Mouse (Mus musculus) gastrocnemius, postnatal 10 days (tissue): ENCODE measurements around the gene 4933430I17Rik. TPM values are rescaled to one million over a fixed set of nuclear protein-coding genes. Genes with fewer than 3 reads are reported as not detected.
A peak's percentile ranks its signal among the peaks of the same experiment; 100 is the strongest.
"Not testable (repeated sequence)": the region's sequence is repeated elsewhere in the genome, so short reads cannot be mapped to it uniquely, and the experiment has no call there.

Source experiments
- DNase-seq: peaks from one replicate; pipeline ENCODE4 v3.0.0; 2021; ENCODE audit warnings: mixed read lengths
- long read RNA-seq, 2 experiments: library from polyadenylated mRNA; stranded (forward); transcript quantifications; one replicate each; pipeline ENCODE4 v2.0.0; 2021
- total RNA-seq, 2 experiments: library from RNA; stranded (reverse); gene quantifications; 2 replicates each; pipeline ENCODE4 v1.2.3; 2021

4933430I17Rik gene
- under 1 TPM; 0.18 to 0.26 TPM for total RNA-seq
- long read RNA-seq, experiment 1 = 0 reads
- long read RNA-seq, experiment 2, partial matches to known transcripts = 0 of 1 reads
- long read RNA-seq, experiment 2, other reads (novel, unspliced or antisense) = 1 of 1 reads

DNA sequence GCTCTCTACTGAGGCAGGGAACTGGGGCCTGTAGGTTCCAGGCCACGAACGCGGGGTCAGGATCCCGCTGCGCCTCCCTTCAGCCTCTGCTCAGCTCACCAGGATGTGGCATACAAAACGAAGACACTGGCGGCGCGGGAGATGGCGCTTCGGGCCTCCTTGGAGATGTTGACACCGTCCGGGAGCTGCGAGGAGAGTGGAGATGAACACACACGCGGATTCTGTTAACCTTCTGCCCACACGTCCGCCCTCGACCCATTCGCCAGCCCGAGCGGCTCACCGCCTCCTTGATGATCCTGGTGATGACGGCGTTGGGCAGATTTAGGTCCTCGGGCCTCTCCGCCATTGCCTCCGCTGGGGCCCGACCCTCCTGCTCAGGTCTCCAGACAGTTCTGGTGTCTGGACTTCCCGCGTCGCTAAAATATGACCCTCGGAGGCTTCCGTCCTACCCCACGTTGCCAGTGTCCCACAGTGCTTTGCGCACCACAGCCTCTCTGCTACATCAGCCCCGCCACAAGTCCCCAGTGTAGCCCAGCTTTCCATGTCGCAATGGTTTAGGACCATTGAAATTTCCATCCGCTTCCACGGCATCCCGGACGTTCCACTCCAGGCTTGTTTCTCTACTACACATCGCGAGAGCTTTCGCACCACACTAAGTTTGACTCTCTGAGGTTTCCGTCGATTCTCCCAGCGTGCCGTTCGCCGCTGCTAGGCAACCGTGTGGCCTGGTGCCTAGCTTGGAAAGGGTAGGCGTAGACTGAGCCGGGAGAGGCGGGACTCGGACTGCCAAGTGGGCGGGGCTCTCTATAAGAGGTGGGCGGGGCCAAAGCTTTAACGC is at the start of gene 4933430I17Rik, which contains the start of gene Pole3:
Gene 4933430I17Rik (plus strand): TSS at position 719 of the 838 bp plus-strand sequence.
Gene Pole3 (minus strand): TSS at position 418 of the 838 bp plus-strand sequence.
- DNase-seq = peak; percentile 99

GRCm38 (mm10) chr4:62475793-62476192 is 49.4 kb upstream of the 4933430I17Rik start:
- no peak for DNase-seq

- DNase-seq = no peak
Measured at GRCm38 (mm10) chr4:62477542-62478244, 47.5 kb upstream of the 4933430I17Rik start.

DNA sequence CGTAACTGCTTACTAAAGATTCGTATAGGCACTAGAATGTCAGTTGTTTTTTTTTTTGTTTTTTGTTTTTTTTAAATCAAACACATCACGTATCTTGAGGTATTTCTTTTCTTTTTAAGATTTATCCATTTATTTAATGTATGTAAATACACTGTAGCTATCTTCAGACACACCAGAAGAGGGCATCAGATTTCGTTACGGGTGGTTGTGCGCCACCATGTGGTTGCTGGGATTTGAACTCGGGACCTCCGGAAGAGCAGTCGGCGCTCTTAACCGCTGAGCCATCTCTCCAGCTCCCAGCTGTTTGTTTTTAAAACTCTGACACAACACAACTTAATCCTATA is 45.6 kb upstream of the 4933430I17Rik start:
- DNase-seq = not testable (repeated sequence)

DNA sequence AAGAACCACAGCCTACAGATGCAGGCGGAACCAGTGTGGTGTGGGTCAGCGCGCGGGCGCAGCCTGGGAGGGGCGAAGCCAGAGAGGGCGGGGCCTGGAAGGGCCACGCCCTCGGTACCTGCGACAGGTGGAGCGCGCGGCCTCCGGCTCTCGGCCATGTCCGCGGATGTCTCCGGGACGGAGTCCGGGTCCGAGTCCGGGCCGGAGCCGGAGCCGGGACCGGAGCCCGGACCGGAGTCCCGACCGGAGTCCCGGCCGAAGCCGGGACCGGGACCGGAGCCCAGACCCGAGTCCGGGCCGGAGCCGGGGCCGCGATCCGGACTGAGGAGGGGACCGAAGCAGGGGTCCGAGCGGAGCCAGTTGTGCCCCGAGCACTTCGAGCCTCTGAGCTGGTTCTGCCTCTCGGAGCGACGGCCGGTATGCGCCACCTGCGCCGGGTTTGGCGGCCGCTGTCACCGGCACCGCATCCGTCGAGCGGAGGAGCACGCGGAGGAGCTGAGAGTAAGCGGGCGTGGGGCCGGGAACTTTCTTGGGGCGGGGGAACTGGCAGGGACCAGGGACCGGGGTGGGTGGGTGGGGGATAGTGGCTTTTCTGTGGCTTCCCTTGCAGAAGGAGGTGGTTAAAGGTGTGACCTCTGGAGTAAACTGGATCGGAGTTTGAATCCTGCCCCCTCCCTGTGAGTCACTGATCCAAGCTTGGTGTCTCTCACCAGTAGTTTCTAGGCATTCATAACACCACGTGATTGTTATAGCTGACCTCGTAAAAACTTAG is 45.0 kb upstream of the 4933430I17Rik start, which contains the start of gene Bspry:
Gene Bspry (plus strand): TSS at position 117 of the 772 bp plus-strand sequence.
- DNase-seq = no peak

DNA sequence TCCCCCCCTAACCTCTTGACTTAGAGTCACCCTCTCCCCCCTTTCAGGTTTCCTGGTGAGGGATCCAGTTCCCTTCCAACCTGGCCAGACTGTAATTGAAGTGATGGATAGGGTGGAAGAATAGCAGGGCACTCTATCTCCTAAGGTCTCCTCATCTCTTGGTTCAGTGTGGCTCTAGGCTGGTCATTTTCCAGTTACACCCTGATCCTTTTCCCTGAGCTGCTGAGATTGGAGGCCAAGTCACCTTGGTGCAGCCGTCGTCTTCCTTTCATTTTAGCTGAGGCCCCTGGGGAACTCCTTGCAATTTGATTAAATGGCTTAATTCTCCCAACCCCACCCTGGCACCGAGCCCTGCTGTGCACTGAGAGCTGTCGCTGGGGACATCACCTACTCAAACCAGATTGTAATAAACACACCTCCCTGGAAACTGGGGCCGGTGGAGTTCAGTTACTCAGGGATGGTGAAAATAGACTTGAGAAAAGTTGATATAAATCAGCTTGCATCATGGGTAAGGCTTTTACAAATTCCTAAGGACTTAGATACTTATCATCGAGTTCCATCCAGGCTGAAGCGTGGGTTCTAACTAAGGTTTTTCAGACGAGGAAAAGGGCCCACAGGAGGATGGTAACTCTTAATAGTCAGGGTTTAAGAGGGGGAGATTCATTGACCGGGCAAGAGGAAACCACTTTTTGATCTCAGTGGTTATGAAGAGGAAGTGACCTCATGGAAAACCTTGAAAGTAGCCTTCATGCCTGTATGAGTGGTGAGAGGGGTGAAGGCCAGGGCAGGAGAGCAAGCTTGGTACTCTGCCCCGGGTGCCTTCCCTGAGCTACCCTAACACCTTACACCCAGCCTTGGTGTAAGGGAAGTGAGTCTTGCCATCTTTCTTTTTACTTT is 44.2 kb upstream of the 4933430I17Rik start:
- DNase-seq = no peak

DNA sequence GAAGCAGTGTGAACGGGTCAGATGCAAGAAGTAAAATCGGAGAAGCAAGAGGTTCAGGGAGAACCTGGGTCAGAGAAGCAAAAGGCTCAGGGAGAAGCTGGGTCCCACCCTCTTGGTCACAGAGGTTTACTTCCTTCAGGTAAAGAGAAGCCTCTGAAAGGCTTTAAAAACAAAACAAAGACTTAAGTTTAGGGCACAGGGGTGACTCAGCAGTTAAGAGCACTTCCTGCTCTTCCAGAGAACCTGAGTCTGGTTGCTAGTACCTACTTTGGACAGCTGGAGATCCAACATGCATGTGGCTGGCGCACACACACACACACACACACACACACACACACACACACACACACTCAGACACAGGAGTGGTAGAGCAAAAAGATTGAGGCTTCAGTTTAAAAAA is 40.2 kb upstream of the 4933430I17Rik start:
- DNase-seq = no peak

GRCm38 (mm10) chr4:62485450-62486161 is 39.6 kb upstream of the 4933430I17Rik start:
- no peak for DNase-seq

DNA sequence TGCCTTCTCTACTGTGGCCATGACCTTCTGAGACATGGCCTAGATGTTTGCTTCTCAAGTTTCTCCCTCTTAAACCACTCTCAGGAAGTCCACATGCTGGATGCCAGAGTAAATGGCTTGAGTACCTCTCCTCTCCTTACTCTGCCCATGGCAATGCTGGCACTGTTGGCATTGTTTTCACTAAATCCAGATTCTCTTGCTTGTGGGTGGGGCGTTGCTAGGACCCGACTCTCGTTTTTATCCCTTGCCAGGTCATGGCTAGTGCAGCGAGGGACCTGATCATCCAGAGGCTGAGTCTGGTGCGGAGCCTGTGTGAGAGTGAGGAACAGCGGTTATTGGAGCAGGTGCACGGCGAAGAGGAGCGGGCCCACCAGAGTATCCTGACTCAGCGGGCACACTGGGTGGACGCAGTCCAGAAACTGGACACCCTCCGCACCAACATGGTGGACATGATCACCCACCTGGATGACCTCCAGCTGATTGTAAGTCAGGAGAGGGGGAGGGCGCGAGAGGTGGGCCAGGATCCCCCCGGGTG is 38.9 kb upstream of the 4933430I17Rik start:
- DNase-seq = no peak

GRCm38 (mm10) chr4:62487172-62487571 is 38.0 kb upstream of the 4933430I17Rik start:
- DNase-seq = no peak

DNA sequence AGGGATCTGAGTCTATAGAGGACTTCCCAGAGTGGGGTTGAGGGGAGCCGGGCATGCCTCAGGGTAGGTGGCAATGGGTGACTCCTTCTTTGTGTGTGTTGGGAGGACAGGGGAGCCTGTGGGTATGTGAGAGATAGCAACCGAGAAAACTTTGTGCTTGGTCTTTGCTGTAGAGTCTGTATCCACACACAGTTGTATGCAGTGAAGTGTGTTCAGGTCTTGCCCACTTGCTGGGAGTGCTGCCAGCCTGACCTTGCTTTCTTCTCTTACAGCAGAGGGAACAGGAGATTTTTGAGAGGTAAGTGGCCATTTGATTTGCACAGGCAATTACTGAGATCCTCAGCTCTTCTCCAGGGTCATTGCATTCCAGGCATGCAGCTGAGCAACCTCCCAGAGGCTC is 37.3 kb upstream of the 4933430I17Rik start:
- no peak for DNase-seq

DNA sequence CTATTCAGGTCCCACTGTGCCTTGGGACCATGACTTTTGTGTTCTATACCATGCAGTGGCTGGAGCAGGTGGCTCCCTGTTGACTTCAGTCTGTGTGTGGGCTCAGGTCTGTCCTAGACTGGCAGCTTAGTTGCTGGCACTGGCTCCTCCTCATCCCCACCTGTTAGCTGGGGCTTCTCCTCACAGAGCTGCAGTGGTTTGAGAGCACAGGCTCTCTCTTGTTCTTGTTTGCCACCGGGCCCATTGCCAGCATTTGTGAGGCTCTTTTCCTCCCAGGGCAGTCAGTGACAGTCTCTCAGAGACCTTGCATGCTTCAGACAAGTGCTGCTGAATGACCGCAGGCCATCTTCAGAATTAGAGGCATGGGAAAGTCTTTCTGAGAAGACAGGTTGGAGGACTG is 32.5 kb upstream of the 4933430I17Rik start:
- DNase-seq = no peak

DNA sequence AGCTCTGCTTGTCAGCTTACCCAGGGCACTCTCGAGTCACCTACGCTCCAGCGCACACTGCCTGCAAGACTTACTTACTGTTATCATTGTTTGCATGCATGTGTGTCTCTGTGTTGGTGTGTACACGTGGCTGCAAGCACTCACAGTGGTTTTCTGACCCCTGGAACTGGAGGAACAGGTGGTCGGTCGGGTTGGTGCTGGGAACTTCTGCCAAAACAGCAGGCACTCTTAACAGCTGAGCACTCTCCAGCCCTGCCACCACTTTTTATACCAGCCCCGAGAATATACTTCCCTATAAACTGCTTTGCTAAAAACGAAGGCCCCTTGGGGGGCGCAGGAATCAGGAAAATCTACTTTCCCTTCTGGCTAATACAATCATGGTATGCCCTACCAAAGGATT is 30.9 kb upstream of the 4933430I17Rik start:
- no peak for DNase-seq

GRCm38 (mm10) chr4:62495946-62496345 is 29.2 kb upstream of the 4933430I17Rik start:
- DNase-seq = peak; percentile 56

GRCm38 (mm10) chr4:62496815-62497214 is 28.4 kb upstream of the 4933430I17Rik start:
- DNase-seq = peak; percentile 43

GRCm38 (mm10) chr4:62500799-62501198 is 24.4 kb upstream of the 4933430I17Rik start:
- no peak for DNase-seq

GRCm38 (mm10) chr4:62501534-62501933 is 23.6 kb upstream of the 4933430I17Rik start:
- no peak for DNase-seq

DNA sequence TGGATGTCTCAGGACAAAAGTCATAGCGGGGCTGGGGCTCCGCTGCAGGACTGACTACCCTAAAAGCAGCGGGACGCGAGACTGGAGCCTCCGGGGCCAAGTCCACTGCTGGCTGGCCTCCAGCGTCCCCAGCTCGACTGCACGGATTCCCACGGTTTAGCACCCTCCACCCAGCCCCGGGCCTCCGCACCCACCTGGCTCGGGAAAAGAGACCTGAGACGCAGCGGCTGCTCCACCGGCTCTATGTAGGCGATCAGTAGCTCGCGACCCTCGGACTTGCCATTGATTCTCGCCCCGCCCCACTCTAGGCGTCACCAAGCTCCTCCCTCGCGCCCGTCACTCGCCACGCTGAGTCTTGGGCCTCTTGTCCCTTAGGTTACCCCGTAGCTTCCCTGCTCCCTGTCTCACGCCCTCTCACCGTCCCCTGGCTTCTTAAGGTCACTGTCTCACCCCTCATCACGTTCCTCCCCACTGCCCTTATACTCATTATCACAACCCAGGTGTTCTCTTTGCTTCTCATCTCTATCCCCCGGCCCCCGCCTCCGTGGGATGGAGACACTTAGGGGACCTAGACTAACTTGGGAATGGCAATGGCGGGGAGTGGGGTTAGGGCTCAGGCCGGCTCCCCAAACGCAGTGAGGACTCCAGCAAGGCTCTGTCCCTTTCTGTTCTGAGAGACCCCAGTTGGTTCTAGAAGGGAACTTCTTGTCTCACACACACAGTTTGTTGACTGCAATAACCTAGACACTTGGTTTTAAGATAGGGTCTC is 23.0 kb upstream of the 4933430I17Rik start:
- peak; percentile 85 for DNase-seq

- no peak for DNase-seq
Measured at GRCm38 (mm10) chr4:62502969-62503368, 22.2 kb upstream of the 4933430I17Rik start.
